Mouse (Mus musculus): Measurements from ENCODE around the gene Cnot3. TPM values are rescaled to one million over a fixed set of nuclear protein-coding genes. Genes with fewer than 3 reads are reported as not detected.
"Not testable (repeated sequence)": the region's sequence is repeated elsewhere in the genome, so short reads cannot be mapped to it uniquely, and the experiment has no call there.

The Cnot3 gene
- total RNA-seq (2021) = 10 to 100 TPM; 48.1 to 58.9 TPM

DNA sequence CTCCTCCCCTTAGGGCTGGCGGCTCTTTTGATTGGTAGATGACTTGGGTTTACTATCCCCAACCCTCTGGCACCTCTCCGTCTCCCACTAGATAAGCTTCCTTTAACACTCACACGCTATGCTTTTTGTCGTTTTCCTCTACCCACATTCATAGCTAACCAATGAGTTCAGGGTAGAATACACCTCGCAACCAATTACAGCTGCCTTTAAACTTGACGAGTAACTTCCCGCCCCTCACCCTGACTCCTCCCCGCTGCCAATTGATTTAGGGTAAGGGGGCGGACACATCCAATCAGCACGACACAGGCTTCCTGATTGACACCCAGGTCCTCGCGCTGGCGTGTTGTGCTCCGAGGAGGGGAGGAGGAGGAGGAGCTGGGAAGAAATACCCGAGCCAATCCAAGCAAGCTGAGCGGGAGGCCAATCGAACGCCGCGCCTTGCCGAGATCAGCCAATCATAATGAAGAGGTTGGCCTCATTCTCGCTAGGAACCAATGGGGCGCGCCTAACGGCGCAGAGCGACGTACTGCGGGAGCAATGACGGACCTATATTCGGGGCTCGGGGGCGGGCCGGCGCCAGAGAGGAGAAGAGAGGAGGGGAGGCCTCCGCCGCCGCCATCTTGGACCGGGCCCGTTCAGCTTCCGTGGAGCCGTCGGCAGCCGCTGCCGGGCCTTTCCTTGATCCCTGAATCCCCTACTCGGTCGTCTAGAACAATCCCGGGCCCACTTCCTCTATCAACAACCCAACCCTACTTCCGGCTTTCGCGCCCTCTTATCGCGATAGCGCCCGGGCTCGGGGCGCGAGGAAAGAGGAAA, at the start of gene Cnot3:
Cnot3 (plus strand) TSS at position 597 of the 816 bp plus-strand sequence.
- peak; percentile 99 for DNase-seq (ENCODE audit: low spot score in 2 of 2)
- intact Hi-C loops (cut with DNase I) = loop anchor here (2.0 to 10.0 kb wide), 2 partner anchors 20 to 1440 kb away; partner anchors contain the start of genes Epn1 and Leng1

DNA sequence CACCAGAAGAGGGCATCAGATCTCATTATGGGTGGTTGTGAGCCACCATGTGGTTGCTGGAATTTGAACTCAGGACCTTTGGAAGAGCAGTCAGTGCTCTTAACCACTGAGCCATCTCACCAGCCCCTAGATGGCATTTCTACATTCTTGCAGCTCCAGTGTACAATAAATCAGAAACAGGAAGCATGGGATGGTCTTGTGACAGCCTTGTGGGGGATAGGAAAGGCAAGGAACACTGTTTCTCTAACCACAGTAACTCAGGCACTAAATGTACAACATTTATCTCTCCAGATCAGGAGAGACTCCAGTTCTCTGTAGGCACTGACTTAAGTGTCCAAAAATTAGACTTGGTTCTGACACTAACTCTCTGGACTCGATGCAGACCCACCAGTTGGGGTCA, 47.3 kb upstream of the Cnot3 start:
- intact Hi-C loops (cut with DNase I); DNase-seq (ENCODE audit: low spot score in 2 of 2): not testable (repeated sequence)

DNA sequence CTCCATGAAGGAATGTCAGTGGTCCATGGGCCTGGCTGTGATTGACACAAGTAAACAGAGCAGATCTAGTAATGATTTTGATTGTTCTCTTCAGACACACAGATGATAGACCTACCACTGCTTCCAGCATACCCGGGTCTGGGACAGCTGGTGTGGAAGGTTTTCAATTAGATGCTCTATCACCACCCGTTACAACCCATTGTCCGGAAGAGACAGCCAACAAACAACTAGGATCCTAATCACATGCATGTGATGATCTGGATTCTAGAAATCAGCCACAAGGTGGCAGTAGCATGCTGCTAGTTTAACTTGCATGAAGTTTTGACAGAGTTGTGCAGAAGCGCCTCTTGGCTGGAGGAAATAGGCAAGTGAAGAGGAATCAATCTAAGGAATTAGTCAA, 43.9 kb upstream of the Cnot3 start:
- intact Hi-C loops (cut with DNase I) = no loop called here
- DNase-seq (ENCODE audit: low spot score in 2 of 2) = peak; percentile 32 to 50

DNA sequence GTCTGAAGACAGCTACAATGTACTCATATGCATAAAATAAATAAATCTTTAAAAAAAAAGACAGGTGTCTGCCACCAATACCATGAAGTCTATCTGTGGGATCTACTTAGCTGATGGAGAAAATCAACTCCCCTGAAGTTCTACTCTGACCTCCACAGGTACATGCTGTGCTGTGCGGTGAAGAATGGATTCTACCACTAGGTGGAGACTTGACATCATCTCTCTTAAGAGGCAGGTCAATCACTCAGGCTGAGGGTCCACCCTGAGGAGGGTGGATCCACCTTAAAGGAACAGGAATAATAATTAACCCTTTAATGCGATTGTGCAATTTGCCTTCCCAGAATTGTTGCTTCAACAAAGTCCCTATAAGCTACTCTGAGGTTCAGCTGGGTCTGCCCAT, 38.3 kb upstream of the Cnot3 start:
- intact Hi-C loops (cut with DNase I) = no loop called here

DNA sequence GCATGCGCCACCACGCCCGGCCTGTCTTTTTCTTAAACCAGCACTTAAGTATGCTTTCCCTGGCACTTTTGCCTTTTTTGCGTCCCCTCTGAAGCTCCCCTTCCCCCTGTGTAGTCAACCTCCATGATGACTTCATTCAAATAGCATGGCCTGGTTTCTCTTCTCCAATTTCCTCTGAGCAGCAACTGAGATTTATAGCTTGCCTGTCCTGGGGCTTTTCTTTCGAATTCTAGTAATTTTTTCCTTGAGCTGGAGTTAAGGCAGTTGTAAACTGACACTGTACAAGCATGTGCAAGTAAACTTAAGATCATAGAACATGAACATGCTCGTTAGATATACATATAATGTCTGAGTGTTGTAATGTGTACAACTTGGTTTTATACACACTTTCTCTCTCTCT, 37.7 kb upstream of the Cnot3 start:
- intact Hi-C loops (cut with DNase I) = no loop called here
- no peak for DNase-seq (ENCODE audit: low spot score in 2 of 2)

More for the DNA sequence above, 38.3 kb upstream of the Cnot3 start:
- no peak for DNase-seq (ENCODE audit: low spot score in 2 of 2)

DNA sequence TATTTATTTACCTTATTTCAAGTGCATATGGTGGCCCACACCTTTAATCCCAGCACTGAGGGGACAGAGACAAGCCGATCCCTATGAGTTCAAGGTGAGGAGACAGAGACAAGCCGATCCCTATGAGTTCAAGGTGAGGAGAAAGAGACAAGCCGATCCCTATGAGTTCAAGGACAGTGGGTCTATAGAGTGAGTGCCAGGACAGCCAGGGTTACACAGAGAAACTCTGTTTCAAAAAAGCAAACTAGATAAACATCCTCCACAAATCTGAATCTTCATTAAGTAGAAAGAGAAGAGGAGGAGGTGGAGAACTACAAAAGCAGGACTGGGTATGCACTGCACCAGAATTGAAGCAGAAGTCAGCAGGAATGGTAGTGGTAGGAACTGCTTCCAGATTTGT, 36.4 kb upstream of the Cnot3 start:
- no peak for DNase-seq (ENCODE audit: low spot score in 2 of 2)
- intact Hi-C loops (cut with DNase I) = no loop called here

DNA sequence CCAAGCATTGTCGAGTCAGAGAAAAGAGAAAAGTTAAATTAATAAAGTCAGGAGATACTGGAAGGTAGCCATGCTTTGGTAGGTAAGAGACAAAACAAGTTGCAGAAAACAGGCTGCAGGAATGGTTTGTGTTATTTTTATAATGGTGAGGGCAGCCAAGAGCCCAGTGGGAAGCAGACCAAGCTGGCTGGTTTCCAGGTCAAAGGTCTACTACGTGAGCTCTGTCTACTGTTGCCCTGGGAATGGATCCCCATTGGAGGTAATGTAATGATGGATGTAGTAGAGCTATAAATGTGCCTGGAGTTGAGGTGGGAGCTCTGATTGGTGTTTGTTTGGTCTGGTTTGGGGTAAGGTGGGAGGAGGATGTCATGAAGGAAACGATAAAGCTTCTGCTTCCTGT, 36.0 kb upstream of the Cnot3 start:
- no peak for DNase-seq (ENCODE audit: low spot score in 2 of 2)
- intact Hi-C loops (cut with DNase I) = no loop called here

DNA sequence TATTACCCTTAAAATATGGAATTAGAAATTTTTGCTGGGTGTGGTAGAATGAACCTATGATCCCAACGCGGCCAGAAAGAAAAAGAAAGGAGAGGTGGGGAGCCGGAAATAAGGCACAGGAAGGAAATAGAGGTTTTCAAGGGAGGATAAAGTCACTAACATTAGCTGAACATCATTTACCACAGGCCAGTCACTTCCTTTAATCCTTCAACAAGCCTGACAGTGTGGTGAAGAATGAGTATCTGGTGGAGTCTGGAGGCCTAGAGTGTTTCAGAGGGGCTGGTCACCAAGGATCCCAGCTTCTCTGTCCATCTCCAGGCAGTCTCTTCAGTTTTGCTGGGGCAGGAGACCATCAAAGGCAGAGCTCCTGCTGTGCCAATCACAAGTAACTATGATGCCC, 34.6 kb upstream of the Cnot3 start:
- intact Hi-C loops (cut with DNase I) = no loop called here
- no peak for DNase-seq (ENCODE audit: low spot score in 2 of 2)

DNA sequence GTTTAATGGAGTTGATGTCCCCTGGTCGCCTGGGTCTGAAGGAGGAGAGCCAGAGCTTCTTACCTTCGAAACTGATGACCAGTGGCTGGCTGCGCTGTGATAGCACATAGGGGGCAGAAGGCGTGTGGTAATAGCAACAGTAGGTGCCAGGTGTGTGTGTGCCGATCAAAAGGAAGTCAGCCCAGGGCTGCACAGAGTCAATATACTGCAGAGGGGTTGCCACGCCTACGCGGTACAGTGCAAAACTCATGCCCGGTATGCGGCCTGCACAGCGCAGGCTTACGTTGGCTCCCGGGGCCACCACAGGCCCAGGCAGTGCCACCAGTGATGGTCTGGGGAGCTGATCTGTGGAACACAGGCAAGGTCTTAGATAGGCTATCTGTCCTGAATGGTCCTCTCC, 34.1 kb upstream of the Cnot3 start:
- intact Hi-C loops (cut with DNase I) = no loop called here
- DNase-seq (ENCODE audit: low spot score in 2 of 2) = no peak

DNA sequence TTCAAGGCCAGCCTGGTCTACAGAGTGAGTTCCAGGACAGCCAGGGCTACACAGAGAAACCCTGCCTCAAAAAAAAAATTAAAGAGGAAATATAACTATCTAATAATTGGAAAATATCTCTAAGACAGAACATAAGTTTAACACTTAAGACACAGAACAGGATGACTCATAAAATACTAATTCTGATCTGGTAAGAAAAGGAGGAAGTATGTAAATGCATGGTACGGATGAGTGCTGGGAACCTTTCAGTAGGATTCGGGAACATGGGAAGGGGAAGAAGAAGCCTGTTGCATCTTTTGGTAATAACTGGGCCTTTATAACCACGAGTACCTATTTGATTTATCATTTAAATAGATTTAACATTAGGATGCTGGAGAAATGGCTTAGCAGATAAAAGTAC, 31.0 kb upstream of the Cnot3 start:
- DNase-seq (ENCODE audit: low spot score in 2 of 2) = no peak
- intact Hi-C loops (cut with DNase I) = no loop called here

DNA sequence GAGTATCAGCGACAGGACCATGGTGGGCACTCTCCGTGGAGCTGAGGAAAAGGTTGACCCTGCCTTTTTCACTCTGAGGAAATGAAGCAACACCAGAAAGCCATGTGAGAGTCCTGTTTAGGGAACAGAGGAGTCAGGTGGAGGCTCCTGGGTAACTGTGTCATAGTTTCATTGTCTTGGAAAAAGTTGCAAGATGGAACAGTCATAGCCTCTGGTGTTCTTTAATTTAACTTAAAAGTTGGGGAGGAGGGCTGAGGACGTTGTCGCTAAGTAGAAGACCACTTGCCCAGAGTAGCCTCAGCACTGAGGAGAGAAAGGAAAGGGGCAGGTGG, 29.0 kb upstream of the Cnot3 start, which contains the start of gene Oscar:
Oscar (minus strand) TSS at position 101 of the 332 bp plus-strand sequence.
- DNase-seq (ENCODE audit: low spot score in 2 of 2) = no peak
- intact Hi-C loops (cut with DNase I) = no loop called here

DNA sequence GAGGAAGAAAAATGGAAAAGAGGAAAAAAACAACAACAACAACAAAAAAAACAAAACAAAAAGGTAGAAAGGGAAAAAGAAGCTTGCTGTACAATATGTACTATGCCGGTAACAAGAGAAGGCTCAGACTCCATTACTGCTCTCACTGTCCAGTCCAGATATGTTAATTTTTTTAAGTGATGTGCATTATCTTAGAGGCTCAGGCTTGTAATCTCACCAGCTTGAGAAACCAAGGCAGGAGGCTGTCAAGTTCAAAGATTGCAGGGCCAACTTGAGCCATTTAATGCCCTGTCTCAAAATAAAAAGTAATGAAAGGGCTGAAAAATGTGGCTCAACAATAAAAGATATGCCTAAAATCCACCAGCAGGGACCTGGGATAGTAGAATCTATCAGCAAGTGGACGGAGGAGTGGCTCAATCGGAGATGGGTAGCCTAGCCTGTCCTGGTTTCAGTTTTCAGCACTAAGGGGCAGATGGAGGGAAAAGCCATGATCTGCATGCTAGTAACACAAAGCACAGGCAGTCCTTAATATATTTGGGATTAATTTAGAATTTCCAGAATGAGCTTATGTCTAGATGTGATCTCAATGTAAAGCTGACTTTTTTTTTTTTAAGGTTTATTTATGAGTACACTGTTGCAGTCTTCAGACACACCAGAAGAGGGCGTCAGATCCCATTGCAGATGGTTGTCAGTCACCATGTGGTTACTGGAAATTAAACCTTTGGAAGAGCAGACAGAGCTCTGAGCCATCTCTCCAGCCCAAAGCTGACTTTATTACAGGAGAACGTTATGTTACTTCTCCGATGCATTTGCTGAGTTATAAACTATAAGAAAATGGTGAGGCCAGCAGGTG, 28.5 kb upstream of the Cnot3 start:
- DNase-seq (ENCODE audit: low spot score in 2 of 2) = no peak
- intact Hi-C loops (cut with DNase I) = no loop called here

DNA sequence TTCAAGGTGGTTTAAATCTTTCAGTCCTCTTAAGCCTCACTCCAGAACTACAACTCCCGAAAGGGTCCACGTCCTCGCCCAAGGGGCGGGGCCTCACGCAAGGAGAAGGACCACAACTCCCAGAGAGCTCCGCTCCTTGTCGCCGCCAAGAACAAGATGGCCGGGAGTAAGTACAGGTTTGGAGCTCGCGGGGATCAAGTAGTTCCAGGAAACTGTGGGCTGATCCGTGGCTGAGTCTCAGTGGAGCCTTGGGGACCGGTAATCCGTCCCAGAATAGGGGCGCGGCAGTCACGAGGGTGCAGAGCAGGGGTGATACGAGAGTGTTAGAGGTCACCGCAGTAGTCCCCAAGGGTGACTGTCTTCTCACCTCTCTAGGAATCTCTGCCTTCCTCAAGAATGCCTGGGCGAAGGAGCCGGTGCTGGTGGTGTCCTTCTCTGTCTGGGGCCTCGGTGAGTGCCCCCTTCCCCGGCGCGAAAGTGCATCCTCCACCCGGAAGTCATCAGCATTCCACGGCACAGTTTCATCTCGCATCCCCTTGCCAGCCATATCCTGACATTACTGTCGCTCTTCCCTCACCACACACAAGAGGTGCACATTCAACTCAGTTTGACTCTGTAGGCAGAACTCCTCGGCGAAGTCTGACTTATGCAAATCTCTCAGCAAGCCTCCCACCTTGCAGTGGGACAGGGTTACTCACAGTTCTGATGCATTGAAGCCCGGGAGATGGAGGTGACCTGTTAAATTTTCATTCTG, 27.6 kb upstream of the Cnot3 start, which contains the start of gene Ndufa3:
Ndufa3 (plus strand) TSS at position 132 of the 754 bp plus-strand sequence.
- peak; percentile 86 to 90 for DNase-seq (ENCODE audit: low spot score in 2 of 2)
- intact Hi-C loops (cut with DNase I) = no loop called here

DNA sequence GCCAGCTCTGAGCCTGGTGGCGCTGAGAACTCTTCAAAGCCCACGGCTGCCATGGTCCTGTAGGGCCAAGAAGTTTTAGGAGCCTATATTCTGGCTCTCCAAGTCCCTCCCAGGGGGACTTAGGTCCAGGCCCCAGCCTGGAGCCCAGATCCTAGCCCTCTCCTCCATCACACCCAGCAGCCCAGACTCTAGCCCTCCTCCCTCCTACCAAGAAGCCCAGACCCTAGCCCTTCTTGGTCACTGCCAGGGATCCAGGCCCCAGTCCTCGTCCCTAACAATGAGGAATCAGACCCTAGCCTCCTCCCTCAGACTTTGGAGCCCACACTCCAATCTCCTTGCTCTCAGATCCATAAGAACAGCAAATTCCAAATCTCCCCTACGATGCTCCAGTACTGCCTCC, 16.0 kb upstream of the Cnot3 start:
- intact Hi-C loops (cut with DNase I) = no loop called here
- DNase-seq (ENCODE audit: low spot score in 2 of 2) = no peak

DNA sequence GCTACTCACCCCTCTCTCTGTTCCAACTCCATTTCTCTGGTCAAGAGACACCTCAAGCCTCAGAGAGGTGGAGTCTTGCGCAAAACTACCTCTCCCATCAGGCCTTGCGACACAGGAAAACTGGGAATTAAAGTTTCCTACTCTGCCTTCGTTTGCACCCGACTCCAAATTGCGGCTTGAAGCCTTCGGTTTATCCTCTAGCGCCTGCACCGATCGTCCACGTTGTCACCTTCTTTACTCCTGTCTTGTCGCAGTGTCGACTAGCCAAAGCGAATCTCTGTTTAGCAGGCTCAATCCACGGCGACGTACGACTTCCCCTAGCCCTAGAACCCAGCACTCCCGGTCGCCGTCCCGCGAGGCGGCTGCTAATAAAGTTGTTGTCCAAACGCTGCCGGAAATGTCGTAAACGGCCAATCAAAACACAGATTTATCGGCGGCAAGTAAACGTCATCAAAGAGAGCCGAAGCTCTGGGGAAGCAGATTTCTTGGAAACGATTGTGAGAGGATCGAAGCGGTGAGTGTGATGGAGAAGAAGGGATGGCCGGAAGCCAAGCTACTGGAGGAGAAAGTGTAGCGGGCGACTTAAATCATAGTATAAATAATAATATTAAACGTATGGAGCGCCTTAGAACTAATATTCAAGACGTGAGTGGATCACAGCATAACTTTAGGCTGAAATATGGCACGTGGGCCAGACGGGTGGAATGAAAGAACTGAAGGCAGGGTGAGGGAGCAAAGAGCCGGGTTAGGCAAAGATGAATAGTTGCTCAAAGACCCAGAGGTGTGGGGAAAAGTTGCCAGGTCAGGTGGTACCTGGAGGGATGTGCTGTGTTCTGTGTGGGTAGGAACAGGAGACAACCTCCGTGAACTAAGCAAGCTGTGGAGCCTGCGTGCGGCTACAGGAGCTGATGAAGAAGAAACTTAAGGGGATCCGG, 15.3 kb upstream of the Cnot3 start, which contains the start of the genes Tfpt and Prpf31:
Tfpt (minus strand) TSS at position 387 of the 935 bp plus-strand sequence.
Prpf31 (plus strand) TSS at position 443 of the 935 bp plus-strand sequence.
- intact Hi-C loops (cut with DNase I) = no loop called here
- peak; percentile 96 to 98 for DNase-seq (ENCODE audit: low spot score in 2 of 2)

DNA sequence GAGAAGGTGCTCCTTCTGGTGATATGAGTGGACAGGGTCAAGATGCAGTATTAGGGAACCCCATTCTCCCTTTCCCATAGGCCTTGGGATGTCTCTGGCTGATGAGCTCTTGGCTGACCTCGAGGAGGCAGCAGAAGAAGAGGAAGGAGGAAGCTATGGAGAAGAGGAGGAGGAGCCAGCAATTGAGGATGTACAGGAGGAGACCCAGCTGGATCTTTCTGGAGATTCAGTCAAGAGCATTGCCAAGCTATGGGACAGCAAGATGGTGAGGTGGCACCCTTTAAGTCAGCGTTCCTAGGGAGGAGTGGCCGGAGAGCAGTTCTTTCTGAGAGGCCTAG, 14.6 kb upstream of the Cnot3 start:
- intact Hi-C loops (cut with DNase I) = no loop called here

DNA sequence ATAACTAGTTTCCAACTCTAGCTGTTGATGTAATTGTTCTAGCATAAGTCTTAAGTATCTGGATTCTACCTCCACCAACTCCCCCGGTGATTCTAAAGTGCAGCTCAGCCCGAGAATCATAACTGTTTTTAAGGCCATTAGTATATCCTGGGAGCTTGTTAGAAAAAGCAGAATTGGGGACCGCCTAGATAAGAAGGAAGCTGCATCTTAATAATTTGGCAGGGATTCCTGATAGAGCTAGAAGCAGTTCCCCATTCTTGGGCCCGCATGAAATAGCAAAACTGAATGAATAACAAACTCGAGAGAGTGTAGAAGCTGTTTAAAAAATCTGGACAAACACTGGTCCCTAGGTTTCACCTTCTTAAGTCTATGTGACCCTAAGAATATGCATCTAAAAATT, 1.7 kb upstream of the Cnot3 start:
- DNase-seq (ENCODE audit: low spot score in 2 of 2) = no peak
- intact Hi-C loops (cut with DNase I) = loop anchor here (10.0 kb wide), 1 partner anchor 1441 kb away; the partner anchor contains the start of gene Epn1

More for the DNA sequence above, 14.6 kb upstream of the Cnot3 start:
- no peak for DNase-seq (ENCODE audit: low spot score in 2 of 2)

DNA sequence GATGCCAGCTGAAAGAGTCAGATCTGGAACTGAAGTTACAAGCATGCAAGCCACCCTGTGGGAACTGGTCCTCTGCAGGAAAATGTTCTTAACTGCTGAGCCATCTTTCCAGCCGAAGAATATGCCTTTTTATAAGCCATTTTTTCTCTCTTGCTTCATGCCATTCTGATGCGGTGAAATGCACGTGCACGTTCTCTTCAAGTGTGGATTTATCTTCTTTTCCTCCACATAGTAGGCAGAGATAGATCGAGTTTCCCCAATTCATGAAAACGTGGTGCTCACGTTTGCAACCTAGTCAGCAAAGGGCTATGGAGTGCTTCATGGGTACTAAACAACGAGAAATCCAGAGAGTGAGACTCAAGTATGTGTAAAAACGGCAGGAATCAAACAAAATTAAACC, 1.2 kb upstream of the Cnot3 start:
- no peak for DNase-seq (ENCODE audit: low spot score in 2 of 2)
- intact Hi-C loops (cut with DNase I) = loop anchor here (2.0 to 10.0 kb wide), 2 partner anchors 21 to 1441 kb away; partner anchors contain the start of genes Epn1 and Leng1

DNA sequence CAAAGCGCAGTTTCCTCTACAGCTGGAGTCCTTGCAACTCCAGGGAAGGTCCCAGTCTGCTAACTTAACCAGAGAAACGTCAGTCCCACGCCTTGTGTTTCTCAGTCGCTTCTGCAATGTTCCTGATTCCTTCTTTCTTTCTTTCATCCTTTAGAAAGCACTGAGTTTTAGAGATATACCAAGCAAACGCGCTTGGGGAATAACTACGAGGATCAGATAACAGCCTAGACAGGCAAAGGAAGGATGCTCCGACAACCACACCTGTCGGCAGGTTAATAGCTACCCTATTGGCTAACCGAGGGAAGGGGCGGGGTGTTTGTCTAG, 758 bp upstream of the Cnot3 start:
- no peak for DNase-seq (ENCODE audit: low spot score in 2 of 2)
- intact Hi-C loops (cut with DNase I) = loop anchor here (2.0 to 10.0 kb wide), 2 partner anchors 20 to 1440 kb away; partner anchors contain the start of genes Epn1 and Leng1

Measured in left cerebral cortex, postnatal 36 days (tissue).